Mouse (Mus musculus): ENCODE data around the gene St6galnac4. TPM values are rescaled to one million over a fixed set of nuclear protein-coding genes. Genes with fewer than 3 reads are reported as not detected.

St6galnac4 gene
- total and polyA plus RNA-seq, 3 experiments, result 6.7 to 20.8 (median 15.4) TPM

GRCm38 (mm10) chr2:32549764-32550163 is 37.1 kb upstream of the St6galnac4 start:
- TF ChIP-seq GATA2 (IDR thresholded peaks at IDR 0.05; ENCODE audit: borderline replicate concordance, low read depth, low read length) (no peak), POLR2AphosphoS5 (IDR thresholded peaks at IDR 0.05; ENCODE audit: insufficient replicate concordance, low read depth, low read length) (no peak), GATA1 (IDR thresholded peaks at IDR 0.05; ENCODE audit: borderline replicate concordance, low read length) (no peak), CTCF (IDR thresholded peaks at IDR 0.05; ENCODE audit: low read depth, low read length) (no peak), TAL1 (conservative IDR thresholded peaks at IDR 0.05; ENCODE audit: low read depth, low read length) (no peak)
- Histone ChIP-seq H3K9me3 (replicated peaks) (no peaks in the 10 kb centered on the region), H3K36me3 (replicated peaks) (peaks cover 80% of the 10 kb centered on the region), H3K4me1 (ENCODE audit: insufficient read depth, low read depth, low read length) (peaks cover 17% of the 10 kb centered on the region), H3K4me3 (ENCODE audit: low read depth, low read length) (no peak overlapping the region), H3K27me3 (ENCODE audit: insufficient read depth, low read length) (peaks cover 15% of the 10 kb centered on the region; the same call in 1 of the 2 replicates)
- no peak for DNase-seq (ENCODE audit: low spot score)
- ATAC-seq (ENCODE audit: extremely low read depth, insufficient number of reproducible peaks, low FRiP score, poor library complexity, severe bottlenecking), result no peak

- no peak for DNase-seq (ENCODE audit: low spot score)
- Histone ChIP-seq H3K9me3 (replicated peaks) (no peaks in the 10 kb centered on the region), H3K36me3 (replicated peaks) (peaks cover 78% of the 10 kb centered on the region), H3K27me3 (ENCODE audit: insufficient read depth, low read length) (peaks cover 15% of the 10 kb centered on the region; the same call in 1 of the 2 replicates), H3K4me3 (ENCODE audit: low read depth, low read length) (no peak overlapping the region), H3K4me1 (ENCODE audit: insufficient read depth, low read depth, low read length) (peaks cover 28% of the 10 kb centered on the region)
- no peak for ATAC-seq (ENCODE audit: extremely low read depth, insufficient number of reproducible peaks, low FRiP score, poor library complexity, severe bottlenecking)
- no peak for TF ChIP-seq GATA2 (IDR thresholded peaks at IDR 0.05; ENCODE audit: borderline replicate concordance, low read depth, low read length)
- TF ChIP-seq TAL1 (conservative IDR thresholded peaks at IDR 0.05; ENCODE audit: low read depth, low read length), result no peak
- no peak for TF ChIP-seq GATA1 (IDR thresholded peaks at IDR 0.05; ENCODE audit: borderline replicate concordance, low read length)
- no peak for TF ChIP-seq CTCF (IDR thresholded peaks at IDR 0.05; ENCODE audit: low read depth, low read length)
- TF ChIP-seq POLR2AphosphoS5 (IDR thresholded peaks at IDR 0.05; ENCODE audit: insufficient replicate concordance, low read depth, low read length), result no peak
These were observed 35.7 kb upstream of the St6galnac4 start for GRCm38 (mm10) chr2:32551236-32551635.

GRCm38 (mm10) chr2:32553592-32554148 is 33.2 kb upstream of the St6galnac4 start:
- Histone ChIP-seq H3K36me3 (replicated peaks) (peaks cover 80% of the 10 kb centered on the region), H3K27me3 (ENCODE audit: insufficient read depth, low read length) (peaks cover 21% of the 10 kb centered on the region; the same call in 1 of the 2 replicates), H3K9me3 (replicated peaks) (no peaks in the 10 kb centered on the region), H3K4me3 (ENCODE audit: low read depth, low read length) (no peak overlapping the region), H3K4me1 (ENCODE audit: insufficient read depth, low read depth, low read length) (peaks cover 34% of the 10 kb centered on the region)
- TF ChIP-seq GATA1 (IDR thresholded peaks at IDR 0.05; ENCODE audit: borderline replicate concordance, low read length) (no peak), TAL1 (conservative IDR thresholded peaks at IDR 0.05; ENCODE audit: low read depth, low read length) (no peak), POLR2AphosphoS5 (IDR thresholded peaks at IDR 0.05; ENCODE audit: insufficient replicate concordance, low read depth, low read length) (no peak), CTCF (IDR thresholded peaks at IDR 0.05; ENCODE audit: low read depth, low read length) (no peak), GATA2 (IDR thresholded peaks at IDR 0.05; ENCODE audit: borderline replicate concordance, low read depth, low read length) (no peak)
- DNase-seq (ENCODE audit: low spot score) (no peak), ATAC-seq (ENCODE audit: extremely low read depth, insufficient number of reproducible peaks, low FRiP score, poor library complexity, severe bottlenecking) (no peak)

- H3K9me3 ChIP-seq (replicated peaks), result no peaks in the 10 kb centered on the region
- peaks cover 38% of the 10 kb centered on the region for H3K4me1 ChIP-seq (ENCODE audit: insufficient read depth, low read depth, low read length)
- H3K36me3 ChIP-seq (replicated peaks), result peaks cover 80% of the 10 kb centered on the region
- no peak for TF ChIP-seq GATA1 (IDR thresholded peaks at IDR 0.05; ENCODE audit: borderline replicate concordance, low read length)
- TF ChIP-seq GATA2 (IDR thresholded peaks at IDR 0.05; ENCODE audit: borderline replicate concordance, low read depth, low read length), result no peak
- TF ChIP-seq POLR2AphosphoS5 (IDR thresholded peaks at IDR 0.05; ENCODE audit: insufficient replicate concordance, low read depth, low read length), result no peak
- TF ChIP-seq CTCF (IDR thresholded peaks at IDR 0.05; ENCODE audit: low read depth, low read length), result no peak
- TF ChIP-seq TAL1 (conservative IDR thresholded peaks at IDR 0.05; ENCODE audit: low read depth, low read length), result no peak
- H3K4me3 ChIP-seq (ENCODE audit: low read depth, low read length), result no peak overlapping the region
- ATAC-seq (ENCODE audit: extremely low read depth, insufficient number of reproducible peaks, low FRiP score, poor library complexity, severe bottlenecking) (no peak), DNase-seq (ENCODE audit: low spot score) (no peak)
- peaks cover 16% of the 10 kb centered on the region; the same call in 1 of the 2 replicates for H3K27me3 ChIP-seq (ENCODE audit: insufficient read depth, low read length)
These were observed 31.4 kb upstream of the St6galnac4 start for GRCm38 (mm10) chr2:32555484-32555883.

GRCm38 (mm10) chr2:32556019-32556418 is 30.9 kb upstream of the St6galnac4 start:
- Histone ChIP-seq H3K4me1 (ENCODE audit: insufficient read depth, low read depth, low read length) (peaks cover 40% of the 10 kb centered on the region), H3K4me3 (ENCODE audit: low read depth, low read length) (no peak overlapping the region), H3K9me3 (replicated peaks) (no peaks in the 10 kb centered on the region), H3K36me3 (replicated peaks) (peaks cover 82% of the 10 kb centered on the region), H3K27me3 (ENCODE audit: insufficient read depth, low read length) (peaks cover 13% of the 10 kb centered on the region; the same call in 1 of the 2 replicates)
- TF ChIP-seq POLR2AphosphoS5 (IDR thresholded peaks at IDR 0.05; ENCODE audit: insufficient replicate concordance, low read depth, low read length) (no peak), GATA1 (IDR thresholded peaks at IDR 0.05; ENCODE audit: borderline replicate concordance, low read length) (no peak), GATA2 (IDR thresholded peaks at IDR 0.05; ENCODE audit: borderline replicate concordance, low read depth, low read length) (no peak), TAL1 (conservative IDR thresholded peaks at IDR 0.05; ENCODE audit: low read depth, low read length) (no peak), CTCF (IDR thresholded peaks at IDR 0.05; ENCODE audit: low read depth, low read length) (no peak)
- ATAC-seq (ENCODE audit: extremely low read depth, insufficient number of reproducible peaks, low FRiP score, poor library complexity, severe bottlenecking) (no peak), DNase-seq (ENCODE audit: low spot score) (no peak)

- no peak for DNase-seq (ENCODE audit: low spot score)
- H3K4me1 ChIP-seq (ENCODE audit: insufficient read depth, low read depth, low read length), result peaks cover 31% of the 10 kb centered on the region
- ATAC-seq (ENCODE audit: extremely low read depth, insufficient number of reproducible peaks, low FRiP score, poor library complexity, severe bottlenecking), result no peak
- peaks cover 6% of the 10 kb centered on the region; the same call in 1 of the 2 replicates for H3K27me3 ChIP-seq (ENCODE audit: insufficient read depth, low read length)
- peaks cover 89% of the 10 kb centered on the region for H3K36me3 ChIP-seq (replicated peaks)
- no peak for TF ChIP-seq POLR2AphosphoS5 (IDR thresholded peaks at IDR 0.05; ENCODE audit: insufficient replicate concordance, low read depth, low read length)
- TF ChIP-seq GATA2 (IDR thresholded peaks at IDR 0.05; ENCODE audit: borderline replicate concordance, low read depth, low read length), result no peak
- no peak for TF ChIP-seq GATA1 (IDR thresholded peaks at IDR 0.05; ENCODE audit: borderline replicate concordance, low read length)
- no peak for TF ChIP-seq TAL1 (conservative IDR thresholded peaks at IDR 0.05; ENCODE audit: low read depth, low read length)
- no peak for TF ChIP-seq CTCF (IDR thresholded peaks at IDR 0.05; ENCODE audit: low read depth, low read length)
- no peaks in the 10 kb centered on the region for H3K9me3 ChIP-seq (replicated peaks)
- no peak overlapping the region for H3K4me3 ChIP-seq (ENCODE audit: low read depth, low read length)
These were observed 27.3 kb upstream of the St6galnac4 start for GRCm38 (mm10) chr2:32559570-32559969.
